Mouse (Mus musculus): ENCODE data around the gene Gnaq. TPM values are rescaled to one million over a fixed set of nuclear protein-coding genes. Genes with fewer than 3 reads are reported as not detected.

The Gnaq gene
- total RNA-seq, 1 experiment: 17.8 TPM

GRCm38 (mm10) chr19:16118421-16118820, 14.2 kb upstream of the Gnaq start:
- in situ Hi-C loops (cut with MboI; ENCODE audit: low sequenced_read_pairs in 2 of 2, unreplicated experiment in 2 of 2): no loop called here

GRCm38 (mm10) chr19:16121301-16121700, 11.3 kb upstream of the Gnaq start:
- Histone ChIP-seq H3K4me3 (ENCODE audit: insufficient read depth in 1 of 2, low read depth in 1 of 2, low read length in 2 of 2, poor library complexity in 1 of 2, severe bottlenecking in 1 of 2) (no peak overlapping the region), H3K36me3 (ENCODE audit: control insufficient read depth, insufficient read depth, low read length, poor library complexity, severe bottlenecking) (no peaks in the 10 kb centered on the region), H3K9ac (ENCODE audit: insufficient read depth, low read depth, low read length, poor library complexity, severe bottlenecking) (no peak overlapping the region), H3K9me3 (ENCODE audit: control insufficient read depth, insufficient read depth, low read depth, low read length) (no peaks in the 10 kb centered on the region), H3K27ac (ENCODE audit: insufficient read depth, low read depth, low read length, poor library complexity, severe bottlenecking) (no peak overlapping the region), H3K4me1 (ENCODE audit: control insufficient read depth in 2 of 2, insufficient read depth in 2 of 2, low read length in 2 of 2, poor library complexity in 1 of 2) (no peaks in the 10 kb centered on the region)
- TF ChIP-seq ZNF384 (IDR thresholded peaks at IDR 0.05; ENCODE audit: low read depth, low read length) (no peak), CHD2 (IDR thresholded peaks at IDR 0.05; ENCODE audit: low read depth, low read length) (no peak), MAFK (IDR thresholded peaks at IDR 0.05; ENCODE audit: insufficient read depth, low read depth, low read length) (no peak), ZC3H11A (IDR thresholded peaks at IDR 0.05; ENCODE audit: borderline replicate concordance, low read depth, low read length) (no peak), HCFC1 (IDR thresholded peaks at IDR 0.05; ENCODE audit: borderline replicate concordance, insufficient read depth, low read length) (no peak)
- in situ Hi-C loops (cut with MboI; ENCODE audit: low sequenced_read_pairs in 2 of 2, unreplicated experiment in 2 of 2): no loop called here
- DNase-seq (ENCODE audit: low read depth, low spot score): no peak

More at GRCm38 (mm10) chr19:16118421-16118820, 14.2 kb upstream of the Gnaq start:
- Histone ChIP-seq H3K27ac (ENCODE audit: insufficient read depth, low read depth, low read length, poor library complexity, severe bottlenecking) (no peak overlapping the region), H3K4me1 (ENCODE audit: control insufficient read depth in 2 of 2, insufficient read depth in 2 of 2, low read length in 2 of 2, poor library complexity in 1 of 2) (no peaks in the 10 kb centered on the region), H3K4me3 (ENCODE audit: insufficient read depth in 1 of 2, low read depth in 1 of 2, low read length in 2 of 2, poor library complexity in 1 of 2, severe bottlenecking in 1 of 2) (no peak overlapping the region), H3K9me3 (ENCODE audit: control insufficient read depth, insufficient read depth, low read depth, low read length) (no peaks in the 10 kb centered on the region), H3K36me3 (ENCODE audit: control insufficient read depth, insufficient read depth, low read length, poor library complexity, severe bottlenecking) (no peaks in the 10 kb centered on the region), H3K9ac (ENCODE audit: insufficient read depth, low read depth, low read length, poor library complexity, severe bottlenecking) (no peak overlapping the region)
- no peak for DNase-seq (ENCODE audit: low read depth, low spot score)
- TF ChIP-seq ZC3H11A (IDR thresholded peaks at IDR 0.05; ENCODE audit: borderline replicate concordance, low read depth, low read length) (no peak), HCFC1 (IDR thresholded peaks at IDR 0.05; ENCODE audit: borderline replicate concordance, insufficient read depth, low read length) (no peak), MAFK (IDR thresholded peaks at IDR 0.05; ENCODE audit: insufficient read depth, low read depth, low read length) (no peak), ZNF384 (IDR thresholded peaks at IDR 0.05; ENCODE audit: low read depth, low read length) (no peak), CHD2 (IDR thresholded peaks at IDR 0.05; ENCODE audit: low read depth, low read length) (no peak)

- in situ Hi-C loops (cut with MboI; ENCODE audit: low sequenced_read_pairs in 2 of 2, unreplicated experiment in 2 of 2): no loop called here
- Histone ChIP-seq H3K4me3 (ENCODE audit: insufficient read depth in 1 of 2, low read depth in 1 of 2, low read length in 2 of 2, poor library complexity in 1 of 2, severe bottlenecking in 1 of 2) (no peak overlapping the region), H3K9ac (ENCODE audit: insufficient read depth, low read depth, low read length, poor library complexity, severe bottlenecking) (no peak overlapping the region), H3K27ac (ENCODE audit: insufficient read depth, low read depth, low read length, poor library complexity, severe bottlenecking) (no peak overlapping the region), H3K4me1 (ENCODE audit: control insufficient read depth in 2 of 2, insufficient read depth in 2 of 2, low read length in 2 of 2, poor library complexity in 1 of 2) (peaks cover 0 to 4% of the 10 kb centered on the region in 2 experiments; a peak in 2 of 4 replicates), H3K9me3 (ENCODE audit: control insufficient read depth, insufficient read depth, low read depth, low read length) (no peaks in the 10 kb centered on the region), H3K36me3 (ENCODE audit: control insufficient read depth, insufficient read depth, low read length, poor library complexity, severe bottlenecking) (no peaks in the 10 kb centered on the region)
- peak; percentile 37 for DNase-seq (ENCODE audit: low read depth, low spot score)
- no peak for TF ChIP-seq ZNF384 (IDR thresholded peaks at IDR 0.05; ENCODE audit: low read depth, low read length)
- no peak for TF ChIP-seq ZC3H11A (IDR thresholded peaks at IDR 0.05; ENCODE audit: borderline replicate concordance, low read depth, low read length)
Observed at GRCm38 (mm10) chr19:16128715-16129114, 3.9 kb upstream of the Gnaq start.

GRCm38 (mm10) chr19:16129171-16129570, 3.5 kb upstream of the Gnaq start:
- Histone ChIP-seq H3K27ac (ENCODE audit: insufficient read depth, low read depth, low read length, poor library complexity, severe bottlenecking) (no peak overlapping the region), H3K36me3 (ENCODE audit: control insufficient read depth, insufficient read depth, low read length, poor library complexity, severe bottlenecking) (no peaks in the 10 kb centered on the region), H3K4me3 (ENCODE audit: insufficient read depth in 1 of 2, low read depth in 1 of 2, low read length in 2 of 2, poor library complexity in 1 of 2, severe bottlenecking in 1 of 2) (no peak overlapping the region), H3K9me3 (ENCODE audit: control insufficient read depth, insufficient read depth, low read depth, low read length) (no peaks in the 10 kb centered on the region), H3K4me1 (ENCODE audit: control insufficient read depth in 2 of 2, insufficient read depth in 2 of 2, low read length in 2 of 2, poor library complexity in 1 of 2) (peaks cover 2 to 4% of the 10 kb centered on the region in 2 experiments; a peak in 2 of 4 replicates), H3K9ac (ENCODE audit: insufficient read depth, low read depth, low read length, poor library complexity, severe bottlenecking) (no peak overlapping the region)
- TF ChIP-seq ZNF384 (IDR thresholded peaks at IDR 0.05; ENCODE audit: low read depth, low read length) (no peak), MAFK (IDR thresholded peaks at IDR 0.05; ENCODE audit: insufficient read depth, low read depth, low read length) (no peak)
- no peak for DNase-seq (ENCODE audit: low read depth, low spot score)
- in situ Hi-C loops (cut with MboI; ENCODE audit: low sequenced_read_pairs in 2 of 2, unreplicated experiment in 2 of 2): no loop called here

- no peak for TF ChIP-seq ZNF384 (IDR thresholded peaks at IDR 0.05; ENCODE audit: low read depth, low read length)
- no peaks in the 10 kb centered on the region for H3K9me3 ChIP-seq (ENCODE audit: control insufficient read depth, insufficient read depth, low read depth, low read length)
- no peak overlapping the region for H3K27ac ChIP-seq (ENCODE audit: insufficient read depth, low read depth, low read length, poor library complexity, severe bottlenecking)
- H3K9ac ChIP-seq (ENCODE audit: insufficient read depth, low read depth, low read length, poor library complexity, severe bottlenecking): no peak overlapping the region
- no peak for DNase-seq (ENCODE audit: low read depth, low spot score)
- in situ Hi-C loops (cut with MboI; ENCODE audit: low sequenced_read_pairs in 2 of 2, unreplicated experiment in 2 of 2): no loop called here
- H3K36me3 ChIP-seq (ENCODE audit: control insufficient read depth, insufficient read depth, low read length, poor library complexity, severe bottlenecking): no peaks in the 10 kb centered on the region
- no peak overlapping the region for H3K4me3 ChIP-seq (ENCODE audit: insufficient read depth in 1 of 2, low read depth in 1 of 2, low read length in 2 of 2, poor library complexity in 1 of 2, severe bottlenecking in 1 of 2)
- peaks cover 2 to 6% of the 10 kb centered on the region in 2 experiments; a peak in 2 of 4 replicates for H3K4me1 ChIP-seq (ENCODE audit: control insufficient read depth in 2 of 2, insufficient read depth in 2 of 2, low read length in 2 of 2, poor library complexity in 1 of 2)
Observed at GRCm38 (mm10) chr19:16130476-16130875, 2.2 kb upstream of the Gnaq start.

All from ES-E14 (cell line).